Mouse (Mus musculus): ENCODE data around the gene Fcmr. TPM values are rescaled to one million over a fixed set of nuclear protein-coding genes. Genes with fewer than 3 reads are reported as not detected.

Gene Fcmr
- polyA plus RNA-seq, 1 experiment from 2014 or later = 0.72 TPM

DNA sequence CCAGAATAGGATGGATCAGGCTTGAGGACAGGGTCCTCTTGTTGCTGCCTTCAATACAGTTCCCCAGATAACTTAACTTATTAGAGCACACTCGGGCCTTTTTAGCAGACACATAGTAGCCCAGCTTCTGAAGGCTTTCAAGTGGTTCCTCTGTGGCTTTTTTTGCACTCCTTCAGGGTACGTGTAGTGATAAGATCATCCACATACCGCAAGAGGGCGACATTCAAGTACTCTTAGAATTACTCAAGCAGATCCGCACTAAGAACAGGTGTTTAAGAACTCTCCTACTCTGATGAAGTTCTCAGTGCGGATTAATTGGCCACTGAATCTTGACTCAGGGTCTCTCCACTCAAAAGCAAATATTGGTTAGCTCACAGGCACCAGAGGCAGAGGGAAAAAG, 27.2 kb upstream of the Fcmr start:
- no peak overlapping the region for H3K9ac ChIP-seq
- no peaks in the 10 kb centered on the region for H3K9me3 ChIP-seq
- H3K4me1 ChIP-seq = no peaks in the 10 kb centered on the region
- no peak overlapping the region for H3K27ac ChIP-seq
- H3K27me3 ChIP-seq (replicated peaks) = no peaks in the 10 kb centered on the region
- ATAC-seq (replicated peaks) = no peak
- H3K4me2 ChIP-seq = no peak overlapping the region
- 53% methylated on average over 6 of the region's 6 CpGs for whole genome bisulfite sequencing
- no peaks in the 10 kb centered on the region for H3K36me3 ChIP-seq (replicated peaks)
- H3K4me3 ChIP-seq = no peak overlapping the region

DNA sequence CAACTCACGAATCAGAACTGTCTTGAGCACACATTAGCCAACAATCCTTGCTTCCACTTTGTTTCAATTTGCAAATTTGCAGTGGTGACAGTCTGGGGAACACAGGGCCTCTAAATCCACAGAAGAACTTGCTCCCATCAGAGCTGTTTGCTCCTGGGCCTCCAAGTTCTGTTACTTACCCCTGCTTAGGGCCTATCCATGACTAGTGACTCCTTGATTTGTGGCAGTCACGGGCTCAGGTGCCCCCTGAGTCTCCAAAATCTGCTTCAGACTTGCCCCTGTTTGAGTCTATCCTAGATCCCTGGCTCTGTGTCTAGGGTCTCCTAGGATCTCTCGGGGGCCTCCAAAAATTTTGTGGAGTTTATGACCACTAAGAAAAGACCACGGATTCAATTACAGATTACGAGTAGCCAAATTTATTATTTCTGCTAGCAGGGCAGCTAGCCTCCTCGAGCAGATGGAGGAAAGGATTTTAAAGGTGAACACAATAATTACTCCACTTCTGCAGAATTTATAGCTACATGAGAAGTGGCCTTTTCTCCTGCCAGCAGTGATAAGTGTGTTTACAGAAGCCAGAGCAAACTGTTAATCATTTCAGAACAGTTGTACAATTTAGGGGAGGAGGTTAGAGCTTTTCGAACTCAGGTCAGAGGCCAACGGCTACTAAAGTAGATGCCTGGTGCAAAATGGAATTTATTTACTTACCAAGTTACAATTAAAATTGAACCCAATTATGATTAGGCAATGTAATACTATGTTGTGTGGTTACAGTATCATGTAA, 24.7 kb upstream of the Fcmr start:
- H3K4me1 ChIP-seq = no peaks in the 10 kb centered on the region
- no peak overlapping the region for H3K4me3 ChIP-seq
- H3K4me2 ChIP-seq = no peak overlapping the region
- no peaks in the 10 kb centered on the region for H3K27me3 ChIP-seq (replicated peaks)
- ATAC-seq (replicated peaks) = no peak
- H3K27ac ChIP-seq = no peak overlapping the region
- H3K36me3 ChIP-seq (replicated peaks) = no peaks in the 10 kb centered on the region
- H3K9me3 ChIP-seq = no peaks in the 10 kb centered on the region
- 83% methylated on average over 8 of the region's 8 CpGs for WGBS
- no peak overlapping the region for H3K9ac ChIP-seq

DNA sequence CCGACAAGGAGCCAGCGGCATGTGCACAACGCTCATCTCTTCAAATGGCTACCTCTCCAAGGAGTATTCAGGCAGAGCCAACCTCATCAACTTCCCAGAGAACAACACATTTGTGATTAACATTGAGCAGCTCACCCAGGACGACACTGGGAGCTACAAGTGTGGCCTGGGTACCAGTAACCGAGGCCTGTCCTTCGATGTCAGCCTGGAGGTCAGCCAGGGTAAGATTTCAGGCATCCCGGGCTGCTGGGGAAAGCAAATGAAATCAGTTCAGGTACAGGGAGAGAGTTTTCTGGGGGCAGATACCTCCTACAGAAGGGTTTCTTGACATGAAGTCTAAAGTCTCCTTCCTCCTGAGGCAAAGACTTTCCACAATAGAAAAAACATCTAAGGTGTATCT, 23.8 kb upstream of the Fcmr start:
- ATAC-seq (replicated peaks) = no peak
- no peaks in the 10 kb centered on the region for H3K4me1 ChIP-seq
- 93% methylated on average over 7 of the region's 7 CpGs for WGBS
- H3K9ac ChIP-seq = no peak overlapping the region
- H3K27me3 ChIP-seq (replicated peaks) = no peaks in the 10 kb centered on the region
- H3K27ac ChIP-seq = no peak overlapping the region
- no peak overlapping the region for H3K4me3 ChIP-seq
- no peaks in the 10 kb centered on the region for H3K36me3 ChIP-seq (replicated peaks)
- H3K4me2 ChIP-seq = no peak overlapping the region
- H3K9me3 ChIP-seq = no peaks in the 10 kb centered on the region

DNA sequence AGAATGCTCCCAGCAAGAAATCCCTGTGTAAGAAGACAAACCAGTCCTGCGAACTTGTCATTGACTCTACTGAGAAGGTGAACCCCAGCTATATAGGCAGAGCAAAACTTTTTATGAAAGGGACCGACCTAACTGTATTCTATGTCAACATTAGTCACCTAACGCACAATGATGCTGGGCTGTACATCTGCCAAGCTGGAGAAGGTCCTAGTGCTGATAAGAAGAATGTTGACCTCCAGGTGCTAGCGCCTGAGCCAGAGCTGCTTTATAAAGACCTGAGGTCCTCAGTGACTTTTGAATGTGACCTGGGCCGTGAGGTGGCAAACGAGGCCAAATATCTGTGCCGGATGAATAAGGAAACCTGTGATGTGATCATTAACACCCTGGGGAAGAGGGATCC, 21.0 kb upstream of the Fcmr start:
- no peak overlapping the region for H3K9ac ChIP-seq
- no peaks in the 10 kb centered on the region for H3K27me3 ChIP-seq (replicated peaks)
- no peak overlapping the region for H3K4me2 ChIP-seq
- no peaks in the 10 kb centered on the region for H3K4me1 ChIP-seq
- no peak overlapping the region for H3K27ac ChIP-seq
- no peaks in the 10 kb centered on the region for H3K9me3 ChIP-seq
- no peak overlapping the region for H3K4me3 ChIP-seq
- 91% methylated on average over 7 of the region's 7 CpGs for WGBS
- no peaks in the 10 kb centered on the region for H3K36me3 ChIP-seq (replicated peaks)
- ATAC-seq (replicated peaks) = no peak

DNA sequence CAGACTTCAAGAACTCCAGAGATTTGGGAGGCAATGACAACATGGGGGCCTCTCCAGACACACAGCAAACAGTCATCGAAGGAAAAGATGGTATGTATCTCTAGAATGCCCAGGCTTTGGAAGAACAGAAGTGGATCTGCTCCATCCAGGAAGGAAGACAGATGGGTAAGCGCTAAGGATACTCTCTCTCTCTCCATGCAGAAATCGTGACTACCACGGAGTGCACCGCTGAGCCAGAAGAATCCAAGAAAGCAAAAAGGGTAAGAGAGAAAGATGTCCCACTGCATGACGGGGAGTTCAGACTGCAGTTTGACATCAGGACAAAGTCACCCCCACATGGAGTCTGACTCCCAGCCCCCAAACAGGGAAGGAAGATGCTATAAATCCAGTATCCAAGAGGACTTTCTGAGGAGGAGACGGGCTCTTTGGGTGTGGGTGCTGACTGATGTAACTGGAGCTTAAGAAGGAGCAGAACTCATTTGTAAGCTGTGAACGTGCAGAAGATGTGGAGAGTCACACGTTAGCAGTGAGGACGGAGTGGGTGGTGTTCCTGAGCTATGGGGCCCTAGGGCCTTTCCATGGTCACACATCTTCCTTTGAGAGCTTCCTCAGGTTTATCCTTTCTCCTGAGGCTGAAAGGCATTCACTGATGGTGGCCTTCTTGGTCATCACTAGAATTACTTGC, 15.8 kb upstream of the Fcmr start:
- Histone ChIP-seq H3K27ac (no peak overlapping the region), H3K4me1 (no peaks in the 10 kb centered on the region), H3K27me3 (replicated peaks) (no peaks in the 10 kb centered on the region), H3K36me3 (replicated peaks) (no peaks in the 10 kb centered on the region), H3K9me3 (no peaks in the 10 kb centered on the region), H3K4me2 (no peak overlapping the region), H3K9ac (no peak overlapping the region), H3K4me3 (no peak overlapping the region)
- WGBS = 95% methylated on average over 10 of the region's 10 CpGs
- ATAC-seq (replicated peaks) = no peak

DNA sequence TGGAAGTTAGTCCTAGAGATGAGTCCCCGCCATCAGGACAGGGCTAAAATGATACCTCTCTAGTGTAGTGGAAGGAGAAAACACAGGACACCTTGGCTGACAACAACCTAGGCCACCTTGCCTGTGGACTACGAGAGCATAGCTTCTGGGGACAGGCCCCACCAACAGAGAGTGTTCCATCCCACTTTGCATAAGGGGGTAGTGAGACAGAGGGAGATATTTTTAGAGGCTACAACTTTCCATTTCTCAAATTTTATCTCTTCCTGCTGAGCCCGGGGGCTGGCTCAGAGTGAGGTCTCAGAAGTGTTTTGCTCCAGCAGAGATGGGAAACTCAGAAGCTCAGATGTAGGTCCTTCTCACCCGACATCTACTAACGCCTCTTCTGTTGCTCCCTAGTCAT, 15.1 kb upstream of the Fcmr start:
- Histone ChIP-seq H3K4me1 (no peaks in the 10 kb centered on the region), H3K27me3 (replicated peaks) (no peaks in the 10 kb centered on the region), H3K36me3 (replicated peaks) (no peaks in the 10 kb centered on the region), H3K4me3 (no peak overlapping the region), H3K9me3 (no peaks in the 10 kb centered on the region), H3K4me2 (no peak overlapping the region), H3K9ac (no peak overlapping the region), H3K27ac (no peak overlapping the region)
- WGBS = 90% methylated on average over 5 of the region's 5 CpGs
- ATAC-seq (replicated peaks) = no peak

DNA sequence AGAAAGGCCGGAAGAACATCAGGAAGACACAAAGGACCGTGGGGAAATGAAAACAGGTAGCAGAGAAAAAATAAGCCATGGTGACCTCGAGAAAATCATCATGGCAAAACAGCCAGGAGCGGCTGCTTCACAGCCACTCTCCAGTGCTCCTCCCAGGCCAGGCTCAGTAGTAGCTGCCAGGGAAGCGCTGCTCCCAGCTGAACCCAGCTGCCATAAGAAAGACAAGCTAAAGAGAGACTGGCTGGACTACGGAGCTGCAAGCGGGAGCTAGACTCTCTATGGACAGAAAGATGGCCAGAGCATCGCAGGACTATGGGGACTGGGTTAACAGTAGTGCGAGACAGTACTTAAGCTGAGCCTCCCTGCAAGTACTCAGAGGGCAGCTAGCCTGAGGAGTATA, 10.7 kb upstream of the Fcmr start:
- H3K9ac ChIP-seq = no peak overlapping the region
- WGBS = 77% methylated on average over 9 of the region's 9 CpGs

DNA sequence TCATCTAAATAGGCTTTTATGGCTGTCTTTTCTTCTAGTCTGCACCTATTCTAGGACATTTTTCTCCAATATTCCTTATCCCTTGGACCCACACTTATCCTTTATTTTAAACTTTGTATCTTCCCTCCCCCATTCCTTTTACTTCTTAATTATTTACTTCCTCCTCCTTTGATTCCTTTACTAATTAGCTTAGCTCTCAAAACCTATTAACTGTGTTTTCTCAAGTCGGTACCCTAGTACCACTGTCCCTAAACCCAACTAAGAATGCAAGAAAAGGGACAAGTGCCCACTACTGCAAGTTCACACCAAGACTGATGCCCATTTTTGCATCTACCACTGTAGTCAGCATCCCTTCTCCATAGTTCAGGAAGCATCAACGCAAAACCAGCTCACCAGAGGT, 9.7 kb upstream of the Fcmr start:
- no peaks in the 10 kb centered on the region for H3K4me1 ChIP-seq
- WGBS = 88% methylated on average over 2 of the region's 2 CpGs
- no peaks in the 10 kb centered on the region for H3K9me3 ChIP-seq
- no peak overlapping the region for H3K4me2 ChIP-seq
- H3K27me3 ChIP-seq (replicated peaks) = no peaks in the 10 kb centered on the region
- no peak for ATAC-seq (replicated peaks)
- no peak overlapping the region for H3K9ac ChIP-seq
- H3K4me3 ChIP-seq = no peak overlapping the region
- H3K27ac ChIP-seq = no peak overlapping the region
- H3K36me3 ChIP-seq (replicated peaks) = no peaks in the 10 kb centered on the region

More for the DNA sequence above, 10.7 kb upstream of the Fcmr start:
- H3K4me3 ChIP-seq = no peak overlapping the region
- no peak overlapping the region for H3K27ac ChIP-seq
- ATAC-seq (replicated peaks) = no peak
- no peaks in the 10 kb centered on the region for H3K36me3 ChIP-seq (replicated peaks)
- no peak overlapping the region for H3K4me2 ChIP-seq
- H3K4me1 ChIP-seq = no peaks in the 10 kb centered on the region
- H3K9me3 ChIP-seq = no peaks in the 10 kb centered on the region
- H3K27me3 ChIP-seq (replicated peaks) = no peaks in the 10 kb centered on the region

DNA sequence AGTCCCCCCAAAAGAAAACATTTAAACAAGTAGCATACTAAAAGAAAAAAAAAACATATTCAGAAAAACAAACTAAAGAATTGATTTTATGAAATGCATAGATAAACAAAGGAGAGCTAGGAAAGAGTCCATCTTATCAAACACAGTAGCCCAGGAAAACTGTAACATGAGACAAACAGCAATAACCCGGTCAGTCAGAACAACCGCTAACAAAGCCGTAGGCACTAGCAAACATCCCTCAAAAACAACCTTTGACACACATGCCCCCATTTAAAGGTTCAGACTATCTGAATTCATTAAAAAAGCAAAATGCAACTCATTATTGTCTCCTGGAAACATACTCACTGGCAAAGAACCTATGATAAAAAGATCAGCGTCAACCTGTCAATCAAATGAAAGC, 8.0 kb upstream of the Fcmr start:
- Histone ChIP-seq H3K27me3 (replicated peaks) (no peaks in the 10 kb centered on the region), H3K27ac (no peak overlapping the region), H3K4me3 (no peak overlapping the region), H3K4me1 (no peaks in the 10 kb centered on the region), H3K9me3 (no peaks in the 10 kb centered on the region), H3K4me2 (no peak overlapping the region), H3K9ac (no peak overlapping the region), H3K36me3 (replicated peaks) (no peaks in the 10 kb centered on the region)
- no peak for ATAC-seq (replicated peaks)
- 91% methylated on average over 4 of the region's 4 CpGs for WGBS

DNA sequence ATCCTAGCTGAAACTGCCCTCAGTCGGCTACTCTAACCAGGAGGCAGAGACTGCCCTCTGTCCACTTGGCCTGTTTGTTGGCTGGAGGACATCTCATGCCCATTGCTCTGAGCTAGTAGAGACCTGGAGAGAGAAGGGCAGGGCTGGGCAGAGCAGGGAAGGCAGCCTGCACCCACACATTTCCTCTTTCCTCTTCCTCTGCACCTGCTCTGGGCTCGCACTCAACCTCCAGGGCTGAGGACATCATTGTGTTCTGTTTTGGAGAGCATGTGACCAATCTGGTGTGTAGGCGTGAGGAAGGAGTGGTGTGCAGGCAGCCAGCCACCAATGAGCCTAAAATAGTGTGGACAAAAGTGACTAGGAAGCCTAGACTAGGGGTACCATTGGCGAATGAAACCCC, 1.2 kb upstream of the Fcmr start:
- no peaks in the 10 kb centered on the region for H3K4me1 ChIP-seq
- no peak overlapping the region for H3K9ac ChIP-seq
- WGBS = 86% methylated on average over 4 of the region's 4 CpGs
- no peak overlapping the region for H3K27ac ChIP-seq
- ATAC-seq (replicated peaks) = no peak
- H3K4me2 ChIP-seq = no peak overlapping the region
- no peak overlapping the region for H3K4me3 ChIP-seq
- no peaks in the 10 kb centered on the region for H3K36me3 ChIP-seq (replicated peaks)
- H3K27me3 ChIP-seq (replicated peaks) = no peaks in the 10 kb centered on the region
- no peaks in the 10 kb centered on the region for H3K9me3 ChIP-seq

DNA sequence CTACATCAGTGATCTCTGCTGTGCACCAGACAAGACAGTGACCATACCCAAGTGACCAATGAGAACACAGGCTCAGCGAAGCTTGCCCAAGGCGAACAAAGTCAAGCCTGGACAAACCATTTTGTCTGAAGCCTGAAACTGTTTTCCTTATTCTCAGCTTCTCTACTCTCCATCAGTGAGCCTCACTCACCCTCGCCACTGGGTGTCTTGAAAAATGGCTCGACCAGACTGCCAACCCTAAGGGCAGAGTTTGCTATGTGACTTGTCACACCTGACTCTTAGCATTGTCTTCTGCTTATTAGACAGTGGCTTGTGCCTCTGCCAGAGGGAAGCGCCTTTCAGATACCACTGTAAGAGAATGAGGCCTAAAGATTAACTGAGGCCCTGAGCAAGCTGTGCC, 728 bp upstream of the Fcmr start:
- no peak overlapping the region for H3K4me3 ChIP-seq
- H3K27ac ChIP-seq = no peak overlapping the region
- H3K9me3 ChIP-seq = no peaks in the 10 kb centered on the region
- no peaks in the 10 kb centered on the region for H3K4me1 ChIP-seq
- no peak overlapping the region for H3K4me2 ChIP-seq
- ATAC-seq (replicated peaks) = no peak
- no peaks in the 10 kb centered on the region for H3K36me3 ChIP-seq (replicated peaks)
- H3K9ac ChIP-seq = no peak overlapping the region
- WGBS = 90% methylated on average over 5 of the region's 5 CpGs
- no peaks in the 10 kb centered on the region for H3K27me3 ChIP-seq (replicated peaks)

DNA sequence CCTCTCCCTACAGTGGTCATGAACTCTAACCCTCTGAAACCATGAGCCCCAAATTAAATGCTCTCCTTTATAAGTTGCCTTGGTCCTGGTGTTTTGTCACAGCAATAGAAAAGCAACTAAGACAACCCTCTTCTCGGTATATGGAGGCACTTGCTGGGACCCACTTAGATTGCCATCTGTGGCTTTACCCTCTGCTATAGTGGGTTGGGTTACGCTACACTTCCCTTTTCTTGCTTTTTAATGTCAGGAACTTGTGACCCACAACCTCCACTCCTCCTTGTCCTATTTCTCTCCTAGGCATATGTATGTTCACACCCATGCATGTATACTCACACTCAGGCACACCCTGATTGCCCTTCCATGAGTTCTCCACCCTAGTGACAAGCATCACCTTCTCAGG, 7.4 kb downstream of the Fcmr start:
- Histone ChIP-seq H3K27me3 (replicated peaks) (peaks cover 4% of the 10 kb centered on the region), H3K36me3 (replicated peaks) (no peaks in the 10 kb centered on the region), H3K9ac (no peak overlapping the region), H3K4me2 (no peak overlapping the region), H3K9me3 (no peaks in the 10 kb centered on the region), H3K4me3 (no peak overlapping the region), H3K27ac (no peak overlapping the region), H3K4me1 (0 out of 2 replicates have a peak, but pooled peaks cover 1% of the 10 kb centered on the region)
- ATAC-seq (replicated peaks) = no peak
- 92% methylated on average over 2 of the region's 2 CpGs for WGBS

DNA sequence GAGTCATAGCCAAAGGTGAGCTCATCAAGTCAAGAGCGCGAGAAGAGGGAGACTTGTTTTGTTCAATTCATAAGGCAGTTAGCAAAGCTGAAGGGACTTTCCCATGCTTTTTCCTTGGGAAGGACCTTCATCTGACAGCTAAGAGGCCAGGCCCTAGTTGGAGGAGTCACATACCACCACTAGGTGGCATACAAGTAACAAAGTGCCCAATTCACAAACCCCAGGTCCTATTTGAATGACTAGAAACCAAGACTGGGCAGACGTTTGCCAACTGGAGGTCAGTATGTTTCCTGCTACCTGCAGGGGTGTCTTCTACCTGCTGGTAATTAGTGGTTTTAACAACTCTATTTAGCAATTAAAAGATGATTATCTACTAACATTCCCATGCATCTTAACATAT, 9.7 kb downstream of the Fcmr start:
- 46% methylated on average over 3 of the region's 3 CpGs for WGBS
- peak; percentile 62; the same call in 1 of the 2 replicates for ATAC-seq (replicated peaks)

More for the DNA sequence above, 9.7 kb downstream of the Fcmr start:
- H3K4me3 ChIP-seq = no peak overlapping the region
- H3K9me3 ChIP-seq = no peaks in the 10 kb centered on the region
- no peak overlapping the region for H3K27ac ChIP-seq
- no peak overlapping the region for H3K4me2 ChIP-seq
- 0 out of 2 replicates have a peak, but pooled peaks cover 3% of the 10 kb centered on the region for H3K4me1 ChIP-seq
- no peak overlapping the region for H3K9ac ChIP-seq
- no peaks in the 10 kb centered on the region for H3K36me3 ChIP-seq (replicated peaks)
- peaks cover 13% of the 10 kb centered on the region for H3K27me3 ChIP-seq (replicated peaks)
